Mouse (Mus musculus) ES-Bruce4 (cell line): Measurements from ENCODE around the gene Nyap2.

Source experiments
- CTCF ChIP-seq: IDR thresholded peaks from one replicate; pipeline ENCODE4 v1.8.1; 2011; ENCODE audit warnings: low read depth, low read length
- POLR2A ChIP-seq: IDR thresholded peaks from one replicate; pipeline ENCODE4 v1.8.1; 2011; ENCODE audit warnings: low read length; ENCODE audit not compliant: insufficient read depth

- no peak for TF ChIP-seq POLR2A
- peak; percentile 5 for TF ChIP-seq CTCF
Observed at GRCm38 (mm10) chr1:81316403-81316994, 239.7 kb downstream of the Nyap2 start.
